Mouse (Mus musculus) adrenal gland, postnatal 10 days (tissue): ENCODE data around the gene Olfr645. TPM values are rescaled to one million over a fixed set of nuclear protein-coding genes. Genes with fewer than 3 reads are reported as not detected.

Source experiments
- DNase-seq: peaks from one replicate; pipeline ENCODE4 v3.0.0; 2021; ENCODE audit warnings: mixed read lengths
- long read RNA-seq, 2 experiments: library from polyadenylated mRNA; stranded (forward); transcript quantifications; one replicate each; pipeline ENCODE4 v2.0.0; 2021
- total RNA-seq, 2 experiments: library from RNA; stranded (reverse); gene quantifications; 2 replicates each; pipeline ENCODE4 v1.2.3; 2021

The Olfr645 gene
- not detected for total RNA-seq
- long read RNA-seq, experiment 1, result 0 reads
- long read RNA-seq, experiment 2, result 0 reads

DNA sequence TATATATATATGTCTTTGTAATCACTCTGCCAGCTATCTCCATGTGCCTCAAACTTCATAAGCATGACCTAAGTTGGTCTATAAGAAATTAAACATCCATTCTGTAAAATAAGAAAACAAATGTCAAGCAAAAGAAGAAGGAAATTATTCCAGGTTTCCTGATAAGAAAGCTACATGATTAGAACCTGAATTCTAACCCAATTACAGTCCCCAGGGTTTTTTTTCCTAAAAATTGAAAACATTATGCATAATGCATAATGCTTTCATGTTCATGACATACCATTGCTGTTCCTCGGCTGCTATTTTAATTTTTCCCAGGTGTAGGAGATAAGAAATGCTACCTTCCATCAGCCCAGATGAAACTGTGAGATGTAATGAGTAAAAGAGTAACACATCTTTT lies at the start of gene Olfr645:
Gene Olfr645 (minus strand): TSS at position 101 of the 400 bp plus-strand sequence.
- no peak for DNase-seq

DNA sequence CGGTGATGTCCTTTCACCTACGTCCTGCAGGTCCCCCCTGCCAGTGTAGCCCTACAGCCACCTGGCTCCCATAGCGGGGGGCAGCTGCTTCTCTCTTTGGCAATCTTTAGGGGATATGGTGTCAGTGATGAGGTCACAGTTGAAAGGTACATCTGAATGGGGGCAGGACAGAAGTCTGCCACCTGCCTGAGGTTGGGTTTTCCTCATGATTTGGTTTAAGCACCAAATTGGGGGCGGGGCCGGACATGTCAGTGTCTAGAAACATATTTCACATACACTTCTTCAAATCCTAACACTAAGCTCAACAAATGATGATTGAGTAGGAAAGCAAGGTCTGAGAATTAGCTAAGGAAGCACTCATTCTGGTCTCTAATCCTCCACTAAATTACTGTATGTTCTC lies 44.5 kb upstream of the Olfr645 start, which contains the start of gene Ubqln5:
Gene Ubqln5 (minus strand): TSS at position 101 of the 400 bp plus-strand sequence.
- DNase-seq, result no peak

DNA sequence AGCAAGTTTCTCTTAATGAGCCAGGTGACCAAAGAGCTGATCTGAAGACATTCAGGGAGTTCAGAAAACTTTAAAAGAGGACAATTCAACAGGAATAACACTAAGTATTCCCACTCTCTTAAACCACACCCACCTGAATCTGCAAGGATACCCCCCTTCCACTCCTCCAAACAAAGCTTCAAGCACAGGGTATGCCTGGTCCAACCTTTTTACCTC lies 19.4 kb upstream of the Olfr645 start, which contains the start of gene Olfr646:
Gene Olfr646 (plus strand): TSS at position 117 of the 216 bp plus-strand sequence.
- no peak for DNase-seq

DNA sequence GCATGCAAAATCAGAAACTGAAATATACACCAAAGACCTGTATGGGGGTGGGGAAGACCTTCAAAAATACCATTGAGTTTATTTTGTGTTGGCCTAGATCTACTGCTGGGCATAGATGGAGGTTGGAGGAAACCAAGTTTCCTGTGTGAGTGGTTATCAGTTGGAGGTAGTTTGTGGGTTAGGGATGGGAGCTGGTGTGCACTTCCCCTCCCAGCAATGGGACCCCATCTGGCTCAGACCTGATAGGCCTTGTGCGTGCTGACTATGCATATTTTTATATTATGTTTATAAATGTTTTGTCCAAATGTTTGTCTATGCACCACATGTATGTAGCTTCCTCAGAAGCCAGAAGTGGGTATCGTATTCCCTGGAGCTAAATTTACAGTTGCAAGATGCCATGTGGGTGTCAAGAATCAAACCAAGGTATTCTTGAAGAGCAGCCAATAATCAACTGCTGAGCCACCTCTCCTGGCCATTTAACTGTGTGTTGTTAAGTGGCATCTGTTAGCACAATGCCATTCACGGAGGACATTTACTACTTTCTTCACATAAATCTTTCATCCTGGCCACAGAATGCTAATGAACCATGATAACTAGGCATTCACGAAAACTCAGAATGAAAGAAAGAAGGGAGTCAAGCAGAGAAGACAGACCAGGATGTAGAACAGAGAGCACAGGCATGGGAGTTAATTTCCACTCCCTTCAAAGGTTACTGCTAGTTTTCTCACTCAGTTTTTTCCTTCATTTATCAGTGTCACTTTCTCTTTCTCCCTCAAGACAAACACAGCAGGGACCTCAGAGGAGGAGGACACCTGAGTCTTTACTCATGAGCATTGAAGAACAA lies 18.9 kb upstream of the Olfr645 start:
- no peak for DNase-seq

DNA sequence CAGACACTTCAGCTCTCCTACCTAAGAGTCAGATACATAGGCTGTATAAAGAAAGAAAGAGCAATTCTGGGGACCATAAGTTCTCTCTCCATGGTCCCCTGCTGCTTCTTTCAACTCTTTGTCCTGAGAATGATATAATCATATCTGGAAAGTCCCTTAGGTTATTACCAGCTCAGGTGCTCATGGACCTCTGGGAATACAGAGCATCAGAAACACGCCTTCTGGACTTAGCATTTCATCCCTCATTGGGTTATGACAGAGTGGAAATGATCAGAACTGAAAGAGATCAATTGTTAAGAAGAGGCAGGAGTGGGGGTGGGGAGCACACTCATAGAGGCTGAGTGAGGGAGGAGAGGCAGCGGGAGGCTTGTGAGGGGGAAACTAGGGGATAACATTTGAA lies 13.5 kb downstream of the Olfr645 start, which contains the start of gene Olfr644:
Gene Olfr644 (minus strand): TSS at position 101 of the 400 bp plus-strand sequence.
- DNase-seq, result no peak

DNA sequence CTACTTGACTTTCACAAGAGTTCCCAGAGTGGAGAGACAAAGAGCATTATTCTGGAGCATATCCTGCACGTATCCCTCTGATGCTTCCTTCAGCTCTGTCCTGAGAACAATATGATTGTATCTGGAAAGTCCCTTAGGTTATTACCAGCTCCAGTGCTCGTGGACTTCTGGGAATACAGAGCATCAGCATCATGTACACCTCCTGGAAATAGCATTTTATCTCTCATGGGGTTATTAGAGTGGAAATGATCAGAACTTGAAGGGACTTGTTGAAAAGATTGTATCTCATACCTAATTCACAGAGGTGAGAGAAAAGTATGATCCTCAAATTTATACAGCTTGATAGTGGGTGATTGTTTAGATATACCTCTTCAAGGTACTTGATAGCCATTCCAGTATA lies 23.9 kb downstream of the Olfr645 start, which contains the start of gene 4930516K23Rik:
Gene 4930516K23Rik (minus strand): TSS at position 101 of the 400 bp plus-strand sequence.
- DNase-seq, result no peak

DNA sequence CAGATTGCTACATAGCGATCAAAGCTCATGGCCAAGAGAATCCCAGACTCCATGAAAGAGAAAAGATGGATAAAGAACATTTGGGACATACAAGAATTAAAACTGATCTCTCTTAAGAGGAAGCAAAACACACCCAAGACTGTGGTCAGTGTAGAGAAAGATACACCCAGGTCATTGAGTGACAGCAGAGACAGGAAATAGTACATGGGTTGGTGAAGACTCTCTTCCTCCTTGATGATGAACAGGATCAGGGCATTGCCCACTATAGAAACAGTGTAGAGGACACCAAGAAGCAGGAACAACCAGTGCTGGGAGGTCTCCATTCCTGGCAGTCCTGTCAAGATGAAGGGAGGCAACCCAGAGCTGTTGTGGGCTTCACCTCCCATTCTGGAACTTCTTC lies 26.1 kb downstream of the Olfr645 start:
- DNase-seq, result no peak

DNA sequence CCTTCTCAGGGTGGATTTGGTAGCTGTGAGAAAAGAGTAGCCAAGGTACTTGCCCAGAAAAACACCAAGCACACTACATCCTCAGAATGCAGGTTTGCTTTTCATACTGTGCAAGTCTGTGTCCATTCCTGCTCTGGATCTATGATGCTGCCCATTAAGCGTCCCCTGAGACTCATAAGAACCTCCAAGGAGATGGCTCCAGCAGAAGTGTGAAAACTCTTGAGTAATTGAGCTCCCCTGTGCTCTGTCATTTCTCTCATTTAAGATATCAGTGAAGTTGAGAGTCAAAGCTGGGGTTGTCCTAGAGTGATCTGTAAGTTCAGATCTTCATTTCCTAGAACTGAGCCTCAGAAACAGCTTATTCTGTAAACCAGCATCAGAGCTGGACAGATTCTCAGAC lies 32.7 kb downstream of the Olfr645 start, which contains the start of gene Olfr642:
Gene Olfr642 (minus strand): TSS at position 101 of the 400 bp plus-strand sequence.
- no peak for DNase-seq

DNA sequence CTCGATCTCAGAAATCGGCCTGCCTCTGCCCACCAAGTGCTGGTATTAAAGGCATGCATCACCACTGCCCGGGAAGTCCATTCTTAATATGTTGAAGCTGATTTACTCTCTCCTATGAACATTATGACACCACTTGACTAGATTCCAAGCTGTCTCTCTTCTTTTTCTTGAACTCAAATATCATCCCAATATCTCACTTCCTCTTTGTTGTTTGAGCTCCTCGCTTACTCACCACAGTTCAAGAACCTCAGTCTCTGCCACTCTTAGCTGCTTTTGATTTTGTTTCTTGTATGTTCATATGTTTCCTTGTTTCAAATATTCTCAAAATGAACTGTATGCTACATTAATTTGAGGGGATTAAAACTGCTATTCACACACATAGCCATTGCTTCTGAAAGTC lies 34.5 kb downstream of the Olfr645 start:
- DNase-seq, result no peak

DNA sequence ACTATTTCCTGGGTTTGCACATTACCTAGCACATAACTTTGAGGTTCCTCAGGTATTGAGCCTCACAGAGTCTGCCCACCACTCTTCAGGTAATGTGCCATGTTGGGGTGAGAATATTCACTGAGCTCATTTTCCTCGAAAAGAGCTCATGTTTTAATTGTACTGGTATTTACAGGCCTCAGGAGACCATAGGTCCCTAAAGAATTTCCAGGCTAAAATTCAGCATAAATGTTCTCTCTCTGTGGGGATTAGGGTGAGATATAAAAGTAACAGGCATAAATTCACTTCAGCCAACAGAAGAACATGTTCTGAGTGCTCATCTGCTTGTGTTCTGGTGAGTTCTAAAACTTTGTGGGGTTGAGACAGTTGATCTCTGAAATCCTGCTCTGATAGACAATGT lies 50.1 kb downstream of the Olfr645 start, which contains the start of gene Olfr641:
Gene Olfr641 (plus strand): TSS at position 301 of the 400 bp plus-strand sequence.
- no peak for DNase-seq

Other genes starting within 250 kb of the Olfr645 start
- gene Hbb-bh2, start 244.9 kb downstream of the Olfr645 start, total RNA-seq, result not detected
- gene Hbb-bh1, start 242.3 kb downstream of the Olfr645 start, total RNA-seq, result not detected
- gene Hbb-y, start 232.2 kb downstream of the Olfr645 start, total RNA-seq, result not detected
- not detected for gene Olfr66, start 199.2 kb downstream of the Olfr645 start, total RNA-seq
- not detected for gene Olfr64, start 191.0 kb downstream of the Olfr645 start, total RNA-seq
- gene Olfr65, start 182.0 kb downstream of the Olfr645 start, total RNA-seq, result not detected
- gene Olfr631, start 156.6 kb downstream of the Olfr645 start, total RNA-seq, result not detected
- gene Olfr632, start 151.1 kb downstream of the Olfr645 start, total RNA-seq, result not detected
- not detected for gene Olfr633, start 141.0 kb downstream of the Olfr645 start, total RNA-seq
- not detected for gene Olfr635, start 114.3 kb downstream of the Olfr645 start, total RNA-seq
- not detected for gene Olfr638, start 86.7 kb downstream of the Olfr645 start, total RNA-seq
- gene Olfr639, start 68.2 kb downstream of the Olfr645 start, total RNA-seq, result under 1 TPM in 1 of 2 experiments, not detected in 1; 0.06 TPM
- gene Olfr640, start 59.9 kb downstream of the Olfr645 start, total RNA-seq, result not detected
- gene Olfr641, start 50.0 kb downstream of the Olfr645 start, total RNA-seq, result not detected
- gene Olfr642, start 32.8 kb downstream of the Olfr645 start, total RNA-seq, result not detected
- not detected for gene 4930516K23Rik, start 24.0 kb downstream of the Olfr645 start, total RNA-seq
- not detected for gene Olfr644, start 13.6 kb downstream of the Olfr645 start, total RNA-seq
- not detected for gene Olfr646, start 19.4 kb upstream of the Olfr645 start, total RNA-seq
- not detected for gene Ubqln5, start 44.4 kb upstream of the Olfr645 start, total RNA-seq
- not detected for gene Olfr643, start 51.9 kb upstream of the Olfr645 start, total RNA-seq
- gene Ubqln3, start 57.8 kb upstream of the Olfr645 start, total RNA-seq, result not detected
- gene Ubqlnl, start 65.1 kb upstream of the Olfr645 start, total RNA-seq, result not detected
- not detected for gene Olfm5, start 79.4 kb upstream of the Olfr645 start, total RNA-seq
- not detected for gene Olfr648, start 97.9 kb upstream of the Olfr645 start, total RNA-seq
- gene Olfr649, start 110.5 kb upstream of the Olfr645 start, total RNA-seq, result not detected
- 1 to 10 TPM in 1 of 2 experiments, under 1 TPM in 1; 0.33 to 1.7 TPM for gene Trim6, start 133.3 kb upstream of the Olfr645 start, total RNA-seq
- gene Trim34a, start 159.0 kb upstream of the Olfr645 start, total RNA-seq, result 1 to 10 TPM; 5.4 to 8.3 TPM
- 1 to 10 TPM; 3.7 to 4.5 TPM for gene Trim5, start 202.6 kb upstream of the Olfr645 start, total RNA-seq
- gene Trim12a, start 230.0 kb upstream of the Olfr645 start, total RNA-seq, result 10 to 100 TPM in 1 of 2 experiments, 1 to 10 TPM in 1; 7.2 to 15.9 TPM
- gene Trim34b, start 244.0 kb upstream of the Olfr645 start, total RNA-seq, result under 1 TPM; 0.21 to 0.69 TPM